Mouse (Mus musculus): Measurements from ENCODE around the gene Sigmar1. TPM values are rescaled to one million over a fixed set of nuclear protein-coding genes. Genes with fewer than 3 reads are reported as not detected.
A peak's percentile ranks its signal among the peaks of the same experiment; 100 is the strongest.
"Not testable (repeated sequence)": the region's sequence is repeated elsewhere in the genome, so short reads cannot be mapped to it uniquely, and the experiment has no call there.

Gene Sigmar1
- polyA plus RNA-seq (2016; fragmentation: Nextera tagmentation; extraction: Ambion mirVana): 102 and 103 TPM in 2 replicates

DNA sequence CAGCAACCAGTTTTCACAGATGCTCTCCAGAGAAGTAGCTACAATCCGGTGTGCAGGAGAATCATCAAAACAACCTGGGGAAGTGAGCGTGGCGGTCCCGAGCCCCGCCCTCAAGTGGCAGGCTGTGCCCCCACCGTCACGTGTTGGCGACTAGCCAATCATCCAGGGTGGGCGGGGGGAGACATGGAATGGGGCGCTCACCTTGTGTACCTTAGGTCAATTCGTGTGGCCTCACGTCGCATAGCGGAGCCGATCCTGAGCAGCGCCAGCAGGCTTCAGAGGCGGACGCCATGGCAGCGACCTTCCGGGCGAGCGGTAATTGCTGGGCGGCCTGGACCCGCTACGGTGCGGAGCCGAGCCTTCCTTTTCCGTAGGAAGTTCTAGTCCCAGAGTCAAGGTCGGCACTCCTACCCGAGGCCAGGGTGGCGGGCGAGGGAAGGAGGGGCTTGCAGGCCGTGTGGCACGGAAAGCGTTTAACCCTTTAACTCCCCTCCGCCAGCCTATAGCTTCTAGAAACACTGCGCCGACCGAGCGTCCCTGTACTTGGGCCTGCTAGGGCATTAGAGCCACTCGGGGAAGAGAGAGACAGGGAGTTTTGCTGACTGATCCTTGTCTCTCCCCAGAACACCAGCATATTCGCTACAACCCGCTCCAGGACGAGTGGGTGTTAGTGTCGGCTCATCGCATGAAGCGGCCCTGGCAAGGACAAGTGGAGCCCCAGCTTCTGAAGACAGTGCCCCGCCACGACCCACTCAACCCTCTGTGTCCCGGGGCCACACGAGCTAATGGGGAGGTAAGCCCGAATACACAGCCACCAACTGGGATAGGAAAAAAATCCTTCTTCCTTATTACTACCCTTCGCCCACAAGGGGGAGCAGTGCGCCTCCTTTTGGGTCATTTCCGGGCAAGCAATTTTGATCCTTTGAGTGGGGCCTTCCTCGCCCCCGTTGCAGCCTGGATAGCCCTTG, at the start of gene Sigmar1:
Gene Sigmar1 (minus strand): TSS at position 820 of the 968 bp plus-strand sequence.
- WGBS: under 1% methylated on average over 57 of the region's 57 CpGs
- Histone ChIP-seq H3K4me3 (peak within 1 kb of the TSS; percentile 82), H3K27ac (peak within 1 kb of the TSS; percentile 85), H3K36me3 (replicated peaks) (peaks cover 12% of the 10 kb centered on the region), H3K9me3 (no peaks in the 10 kb centered on the region), H3K4me1 (peaks cover 36% of the 10 kb centered on the region), H3K27me3 (ENCODE audit: poor library complexity, severe bottlenecking) (no peaks in the 10 kb centered on the region; the same call in 1 of the 2 replicates)
- peak; percentile 85 for DNase-seq (ENCODE audit: extremely low spot score, low spot score)

- not testable (repeated sequence) for DNase-seq (ENCODE audit: extremely low spot score, low spot score); H3K27me3 ChIP-seq (ENCODE audit: poor library complexity, severe bottlenecking); H3K9me3 ChIP-seq; H3K36me3 ChIP-seq (replicated peaks); H3K4me3 ChIP-seq; H3K27ac ChIP-seq
- 33% methylated on average over 3 of the region's 3 CpGs for WGBS
- H3K4me1 ChIP-seq: peaks cover 19% of the 10 kb centered on the region
Measured at GRCm38 (mm10) chr4:41783197-41783596, 27.2 kb upstream of the Sigmar1 start.

- not testable (repeated sequence) for H3K27me3 ChIP-seq (ENCODE audit: poor library complexity, severe bottlenecking); H3K36me3 ChIP-seq (replicated peaks); H3K27ac ChIP-seq; H3K4me3 ChIP-seq; DNase-seq (ENCODE audit: extremely low spot score, low spot score); H3K9me3 ChIP-seq
- peaks cover 19% of the 10 kb centered on the region for H3K4me1 ChIP-seq
- WGBS: 18% methylated on average over 4 of the region's 4 CpGs
Measured at GRCm38 (mm10) chr4:41782711-41783110, 26.8 kb upstream of the Sigmar1 start.

DNA sequence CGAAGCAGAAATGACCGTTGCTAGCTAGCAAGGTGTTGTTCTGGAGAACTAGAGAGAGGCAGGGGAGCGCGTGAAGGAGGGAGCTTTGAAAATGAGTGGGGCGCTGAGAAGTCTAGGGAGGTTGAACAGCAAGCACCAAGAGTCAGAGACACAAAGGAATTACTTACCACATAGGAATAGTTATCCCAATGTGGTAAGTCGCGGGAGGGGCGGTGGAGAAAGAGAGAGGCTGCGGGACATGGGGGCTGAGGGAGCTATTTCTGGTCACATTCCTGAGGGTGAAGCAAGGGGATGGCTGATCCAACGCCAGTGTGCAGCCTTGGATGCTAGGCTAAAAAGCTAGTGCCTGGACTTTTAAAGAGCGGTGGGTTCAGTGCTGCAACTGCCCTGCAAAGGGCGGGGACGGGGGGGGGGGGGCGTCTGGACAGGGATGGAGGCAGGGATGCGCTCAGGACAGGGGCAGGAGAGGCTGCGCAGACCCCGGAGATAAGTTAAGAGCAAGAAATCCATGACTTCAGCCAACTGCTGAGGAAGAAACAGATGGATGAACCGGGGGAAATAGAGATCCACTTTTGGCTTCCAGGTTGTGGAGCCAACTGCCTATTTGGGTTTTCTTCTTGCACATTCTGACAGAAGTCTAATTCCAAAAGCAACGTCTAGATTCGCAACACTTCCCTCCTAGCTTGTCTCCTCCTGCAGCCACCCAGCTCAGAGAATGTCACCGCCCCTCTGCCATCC, 26.0 kb upstream of the Sigmar1 start:
- not testable (repeated sequence) for DNase-seq (ENCODE audit: extremely low spot score, low spot score); H3K36me3 ChIP-seq (replicated peaks); H3K27me3 ChIP-seq (ENCODE audit: poor library complexity, severe bottlenecking); H3K4me3 ChIP-seq; H3K9me3 ChIP-seq
- WGBS: 14% methylated on average over 20 of the region's 21 CpGs
- H3K4me1 ChIP-seq: peaks cover 19% of the 10 kb centered on the region
- H3K27ac ChIP-seq: peak overlapping the region; percentile 44; the same call in 1 of the 2 replicates

- WGBS: 13% methylated on average over 9 of the region's 9 CpGs
- not testable (repeated sequence) for H3K27ac ChIP-seq; DNase-seq (ENCODE audit: extremely low spot score, low spot score); H3K9me3 ChIP-seq; H3K27me3 ChIP-seq (ENCODE audit: poor library complexity, severe bottlenecking); H3K36me3 ChIP-seq (replicated peaks); H3K4me3 ChIP-seq
- H3K4me1 ChIP-seq: peaks cover 19% of the 10 kb centered on the region
Measured at GRCm38 (mm10) chr4:41781271-41781670, 25.3 kb upstream of the Sigmar1 start.

DNA sequence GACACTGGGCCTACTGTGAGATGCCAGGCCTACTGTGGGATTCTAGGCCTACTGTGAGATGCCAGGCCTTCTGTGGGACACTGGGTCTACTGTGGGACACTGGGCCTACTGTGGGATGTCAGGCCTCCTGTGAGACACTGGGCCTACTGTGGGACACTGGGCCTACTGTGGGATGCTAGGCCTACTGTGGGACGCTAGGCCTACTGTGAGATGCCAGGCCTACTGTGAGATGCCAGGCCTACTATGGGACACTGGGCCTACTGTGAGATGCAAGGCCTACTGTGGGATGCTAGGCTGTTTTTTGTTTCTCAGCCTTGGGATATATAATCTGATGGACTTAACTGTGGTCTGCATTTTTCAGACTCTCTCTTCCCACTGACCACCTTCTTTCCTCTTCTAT, 19.9 kb upstream of the Sigmar1 start:
- H3K27ac ChIP-seq; H3K9me3 ChIP-seq; H3K4me3 ChIP-seq; H3K27me3 ChIP-seq (ENCODE audit: poor library complexity, severe bottlenecking); DNase-seq (ENCODE audit: extremely low spot score, low spot score); H3K36me3 ChIP-seq (replicated peaks); H3K4me1 ChIP-seq: not testable (repeated sequence)
- WGBS: 95% methylated on average over 1 of the region's 1 CpGs

GRCm38 (mm10) chr4:41774506-41774905, 18.5 kb upstream of the Sigmar1 start:
- not testable (repeated sequence) for H3K27me3 ChIP-seq (ENCODE audit: poor library complexity, severe bottlenecking); DNase-seq (ENCODE audit: extremely low spot score, low spot score); H3K9me3 ChIP-seq; H3K36me3 ChIP-seq (replicated peaks); H3K4me1 ChIP-seq
- H3K4me3 ChIP-seq: peak overlapping the region; percentile 44
- 62% methylated on average over 3 of the region's 3 CpGs for WGBS
- peak overlapping the region; percentile 60; the same call in 1 of the 2 replicates for H3K27ac ChIP-seq

DNA sequence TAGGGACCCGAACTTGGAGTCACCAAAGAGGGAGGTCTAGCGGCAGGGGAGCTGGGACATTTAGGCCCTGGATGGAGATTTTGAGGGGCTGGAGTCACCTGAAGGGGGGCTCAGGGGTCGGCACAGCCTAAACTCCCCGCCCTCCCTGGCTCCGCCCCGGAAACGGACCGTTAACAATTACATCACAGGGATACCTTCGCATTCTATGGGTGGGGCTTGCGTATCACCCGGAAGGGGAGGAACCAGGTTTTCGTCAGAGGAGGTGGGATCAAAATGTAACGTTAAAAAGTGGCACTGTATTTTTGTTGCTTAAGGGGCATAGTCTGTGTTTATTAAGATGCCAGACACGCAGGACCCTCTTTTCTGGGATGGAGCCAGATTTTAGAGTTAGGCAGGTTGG, 18.0 kb upstream of the Sigmar1 start, which contains the start of gene Ccl27a:
Gene Ccl27a (minus strand): TSS at position 246 of the 400 bp plus-strand sequence.
- H3K9me3 ChIP-seq; H3K27me3 ChIP-seq (ENCODE audit: poor library complexity, severe bottlenecking); H3K4me1 ChIP-seq; H3K36me3 ChIP-seq (replicated peaks): not testable (repeated sequence)
- WGBS: under 1% methylated on average over 12 of the region's 14 CpGs
- H3K4me3 ChIP-seq: peak within 1 kb of the TSS; percentile 55
- peak; percentile 81 for DNase-seq (ENCODE audit: extremely low spot score, low spot score)
- H3K27ac ChIP-seq: peak within 1 kb of the TSS; percentile 76

DNA sequence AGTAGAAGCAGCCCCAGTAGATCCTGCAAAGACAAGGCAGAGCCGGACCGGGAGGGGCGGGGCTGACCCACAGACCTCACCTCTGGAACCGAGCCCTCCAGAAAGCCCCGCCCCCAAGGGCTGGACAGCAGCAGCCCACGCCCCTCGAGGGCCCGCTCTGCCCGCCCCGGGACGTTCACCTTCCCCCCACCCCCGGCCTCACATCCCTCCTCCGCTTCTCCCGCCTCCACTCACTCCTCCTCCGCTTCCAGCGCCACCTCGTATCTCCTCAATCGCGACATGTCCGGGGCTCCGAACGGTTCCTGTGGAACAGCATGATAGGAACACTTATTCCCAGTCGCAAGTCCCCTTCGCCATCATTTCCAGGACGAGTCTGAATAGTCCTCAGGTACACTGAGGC, 17.5 kb upstream of the Sigmar1 start:
- WGBS: 1% methylated on average over 23 of the region's 25 CpGs
- H3K4me3 ChIP-seq: peak overlapping the region; percentile 55
- H3K4me1 ChIP-seq; H3K27me3 ChIP-seq (ENCODE audit: poor library complexity, severe bottlenecking); H3K9me3 ChIP-seq; H3K36me3 ChIP-seq (replicated peaks): not testable (repeated sequence)
- peak; percentile 68 for DNase-seq (ENCODE audit: extremely low spot score, low spot score)
- peak overlapping the region; percentile 76 for H3K27ac ChIP-seq

- not testable (repeated sequence) for DNase-seq (ENCODE audit: extremely low spot score, low spot score); H3K27ac ChIP-seq
- WGBS: 3% methylated on average over 7 of the region's 16 CpGs
Measured at GRCm38 (mm10) chr4:41772946-41773345, 17.0 kb upstream of the Sigmar1 start.

DNA sequence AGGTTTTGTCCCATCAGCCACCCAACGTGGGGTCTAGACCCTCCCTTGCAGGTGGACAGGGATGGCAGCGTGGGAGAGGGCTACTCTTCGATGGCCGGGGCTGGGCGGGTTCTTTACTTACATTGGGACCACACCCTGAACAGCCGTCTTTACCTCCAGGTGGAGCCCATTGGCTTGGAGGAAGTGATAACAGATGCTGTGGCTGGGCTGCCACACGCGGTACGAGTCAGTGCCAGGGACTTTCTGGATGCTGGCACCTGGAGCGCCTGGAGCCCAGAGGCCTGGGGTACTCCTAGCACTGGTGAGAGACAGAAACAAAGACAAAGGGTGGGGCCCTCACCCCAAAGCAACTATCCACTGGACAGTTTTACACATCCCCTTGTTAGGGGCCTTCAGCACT, 11.3 kb upstream of the Sigmar1 start:
- H3K36me3 ChIP-seq (replicated peaks): peaks cover 11% of the 10 kb centered on the region
- H3K4me1 ChIP-seq: peaks cover 11% of the 10 kb centered on the region
- not testable (repeated sequence) for DNase-seq (ENCODE audit: extremely low spot score, low spot score); H3K27ac ChIP-seq; H3K9me3 ChIP-seq; H3K4me3 ChIP-seq; H3K27me3 ChIP-seq (ENCODE audit: poor library complexity, severe bottlenecking)
- WGBS: 86% methylated on average over 10 of the region's 10 CpGs

More at GRCm38 (mm10) chr4:41772946-41773345, 17.0 kb upstream of the Sigmar1 start:
- H3K4me3 ChIP-seq: peak overlapping the region; percentile 40
- not testable (repeated sequence) for H3K27me3 ChIP-seq (ENCODE audit: poor library complexity, severe bottlenecking); H3K4me1 ChIP-seq; H3K36me3 ChIP-seq (replicated peaks); H3K9me3 ChIP-seq

DNA sequence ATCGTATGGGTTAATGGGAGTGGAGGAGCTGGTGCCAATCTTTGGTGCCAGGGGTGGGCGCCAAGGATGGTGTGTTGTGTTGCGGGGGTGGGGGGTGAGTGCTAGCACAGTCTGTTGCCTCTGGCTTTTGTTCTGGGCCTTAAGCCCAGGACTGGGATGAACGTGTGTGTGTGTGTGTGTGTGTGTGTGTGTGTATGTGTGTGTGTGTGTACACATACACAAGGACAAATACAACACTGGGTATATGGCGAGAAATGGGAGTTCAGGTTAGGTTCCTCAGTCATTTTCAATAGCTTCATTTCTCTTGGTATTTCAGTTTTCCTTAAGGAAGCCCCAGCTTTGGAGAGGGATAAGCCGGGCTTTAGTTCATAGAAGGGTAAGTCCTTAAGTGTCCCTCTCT, 7.2 kb upstream of the Sigmar1 start:
- not testable (repeated sequence) for H3K9me3 ChIP-seq; H3K27me3 ChIP-seq (ENCODE audit: poor library complexity, severe bottlenecking); H3K4me3 ChIP-seq; DNase-seq (ENCODE audit: extremely low spot score, low spot score)
- 73% methylated on average over 3 of the region's 6 CpGs for WGBS
- Histone ChIP-seq H3K4me1 (peaks cover 43% of the 10 kb centered on the region), H3K36me3 (replicated peaks) (peaks cover 18% of the 10 kb centered on the region), H3K27ac (0 out of 2 replicates have a peak overlapping the region, but pooled peaks have one; percentile 87)
